Mouse (Mus musculus) embryo, embryonic 10 days (tissue): ENCODE measurements at regions not wholly inside any gene's neighbourhood (a gene's known extent, or its start where the extent isn't known, plus 50 kb on each side); places are given as distances from the start of the nearest gene placed in this dataset.

Experiments used
- DNase-seq: peaks from one replicate; pipeline ENCODE4 v3.0.0-alpha.2; 2015; ENCODE audit warnings: low spot score

DNA sequence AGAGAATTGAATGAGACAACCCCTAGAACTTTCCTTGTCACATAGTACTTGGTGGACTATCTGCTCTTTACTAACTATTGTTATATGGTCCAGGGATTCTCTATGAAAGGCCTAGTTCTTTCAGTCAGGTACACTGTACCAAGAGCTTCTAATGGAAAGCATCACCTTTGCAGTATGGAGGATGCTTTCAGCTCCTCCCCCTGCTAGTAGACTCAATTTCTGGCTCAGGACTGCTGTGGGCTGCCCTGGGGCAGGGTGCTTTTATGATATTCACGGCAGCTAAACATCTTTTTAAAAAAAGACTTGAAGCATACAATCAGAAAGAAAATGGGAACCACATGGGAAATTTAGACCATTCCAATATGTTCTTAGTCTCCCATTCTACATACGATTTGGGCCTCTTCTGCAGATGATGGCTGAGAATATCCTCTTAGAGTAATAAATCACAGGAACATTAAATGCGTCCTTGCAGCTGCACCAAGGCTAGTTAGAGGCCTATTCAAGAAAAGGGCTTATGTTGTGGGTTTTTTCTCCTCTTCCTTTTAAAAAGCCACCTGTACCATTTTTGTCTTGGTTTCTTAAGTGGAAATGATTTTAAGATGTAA, 61.7 kb upstream of the 6030498E09Rik start:
- DNase-seq: no peak

DNA sequence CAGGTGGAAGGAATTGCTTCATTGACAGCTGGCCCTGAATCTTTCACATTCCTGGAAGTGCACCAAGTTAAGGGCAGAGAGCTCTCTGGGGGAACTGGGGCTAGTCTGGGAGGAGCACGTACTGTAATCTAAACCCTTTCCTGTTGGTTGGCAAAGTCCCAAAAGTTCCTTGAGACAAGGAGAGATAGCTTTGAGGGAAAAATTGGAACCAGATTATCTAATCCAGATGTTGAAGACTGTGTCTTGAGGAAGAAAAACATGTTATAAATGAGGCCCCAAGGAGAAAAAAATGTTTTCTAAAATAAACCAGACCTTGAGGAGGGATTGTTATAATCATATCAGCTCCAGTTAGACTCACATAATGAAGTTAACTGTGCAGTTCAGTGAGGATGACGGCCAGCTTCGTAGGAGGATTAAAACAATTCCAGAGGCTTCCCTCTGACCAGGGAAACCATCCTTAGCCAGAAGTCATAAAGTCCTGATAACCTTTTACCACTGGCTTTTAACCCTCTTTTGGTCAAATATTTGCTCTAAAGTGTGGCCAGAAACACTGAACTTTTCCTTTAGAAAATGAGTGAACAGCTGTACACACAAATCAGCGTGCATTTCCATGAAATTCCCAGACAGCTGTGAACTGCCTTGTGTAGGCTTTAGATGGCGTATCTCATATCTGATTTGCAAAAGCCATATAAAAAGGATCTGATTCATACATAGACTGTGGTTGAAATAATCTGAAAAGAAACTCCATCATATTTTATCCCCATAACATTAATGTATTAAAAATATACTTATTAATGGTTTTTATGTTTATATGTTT, 60.8 kb upstream of the 6030498E09Rik start:
- DNase-seq: peak; percentile 34
